Mouse (Mus musculus): ENCODE measurements around the gene Nhsl2.

Nhsl2 gene

DNA sequence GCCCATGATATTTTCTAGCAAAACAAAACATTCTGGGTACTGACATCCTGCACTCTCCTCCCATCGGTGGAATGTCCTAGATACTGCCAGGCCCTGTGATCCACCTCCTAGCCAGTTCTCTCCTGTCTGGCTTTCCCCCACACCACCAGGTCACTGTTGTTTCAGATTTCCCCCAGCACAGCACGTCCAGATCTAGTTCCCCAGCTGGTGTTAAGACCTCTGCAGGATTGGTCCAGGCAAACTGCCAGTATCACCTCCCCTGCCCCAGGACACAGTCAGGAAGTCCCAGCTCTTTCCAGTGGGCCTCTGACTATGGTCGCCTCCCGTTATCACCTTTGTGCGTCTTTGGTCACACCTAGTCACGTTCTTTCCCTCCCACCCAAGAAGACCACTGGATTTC is 134.5 kb downstream of the Nhsl2 start:
- no peak for DNase-seq (ENCODE audit: low read depth)

DNA sequence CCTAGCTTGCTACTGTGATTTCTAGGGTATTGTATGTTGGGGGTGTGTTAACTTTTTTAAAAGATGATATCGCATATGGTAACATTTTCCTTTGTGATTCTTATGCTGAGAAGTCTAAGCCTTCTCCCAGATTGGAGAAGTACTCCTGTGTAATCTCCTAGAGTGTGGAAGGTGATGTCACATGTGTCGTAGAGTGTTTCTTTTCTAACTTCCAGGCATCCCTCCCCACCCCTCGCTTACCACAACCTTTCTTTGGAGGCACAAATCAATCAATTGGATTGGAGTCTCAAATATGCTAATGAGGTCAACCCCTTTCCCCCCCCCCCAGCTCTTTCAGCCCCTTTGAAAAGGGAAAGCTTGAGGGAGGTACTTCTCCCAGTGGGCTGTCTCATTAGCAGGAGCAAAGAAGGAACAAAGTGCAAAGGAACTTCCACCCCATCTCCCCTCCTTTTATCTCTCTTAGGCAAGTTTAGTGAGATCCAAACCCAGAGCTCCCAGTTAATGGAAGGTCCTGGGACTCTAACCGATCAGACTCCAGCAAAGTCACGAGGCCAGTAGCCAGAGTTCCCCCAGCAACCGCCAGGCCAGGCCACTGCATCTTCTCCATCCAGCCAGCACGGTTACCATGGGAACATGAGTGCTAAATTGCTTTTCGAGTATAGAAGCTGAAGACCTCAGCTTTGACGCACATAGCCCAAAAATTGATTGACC is 137.6 kb downstream of the Nhsl2 start:
- no peak for DNase-seq (ENCODE audit: low read depth)

DNA sequence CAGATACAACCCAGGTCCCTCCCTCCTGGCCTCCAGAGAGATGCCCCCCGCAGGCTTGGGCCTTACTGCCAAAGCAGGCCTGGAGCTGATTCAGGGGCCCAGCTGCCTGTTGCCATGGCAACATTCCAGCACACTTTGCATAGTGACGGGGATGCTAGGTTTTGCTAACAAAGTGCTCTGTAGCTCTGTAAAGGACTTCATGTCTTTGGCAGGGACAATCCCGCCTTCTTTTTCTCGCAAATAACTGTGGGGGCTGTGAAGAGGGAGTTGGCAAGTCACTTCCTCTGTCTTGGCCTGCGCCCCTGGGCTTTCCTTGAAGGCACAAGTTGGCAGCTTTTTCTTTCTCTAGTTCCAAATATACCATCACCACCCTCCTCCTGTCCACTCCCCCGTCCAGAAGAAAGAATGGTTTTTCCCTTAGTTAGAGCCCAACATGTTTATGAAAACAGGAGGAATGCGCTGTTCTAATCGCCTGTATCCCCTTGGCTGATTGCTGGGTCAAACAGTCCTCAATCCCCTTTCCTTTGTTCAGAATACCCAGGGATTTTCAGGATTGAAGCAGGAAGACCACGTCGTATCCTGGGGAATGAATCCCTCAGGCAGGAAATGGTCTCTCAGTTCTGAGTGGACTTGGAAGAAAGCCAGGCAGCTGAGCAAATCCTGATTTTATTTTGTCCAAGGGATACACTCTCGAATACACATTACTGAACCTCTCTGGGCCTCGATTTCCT is 144.8 kb downstream of the Nhsl2 start:
- no peak for DNase-seq (ENCODE audit: low read depth)

DNA sequence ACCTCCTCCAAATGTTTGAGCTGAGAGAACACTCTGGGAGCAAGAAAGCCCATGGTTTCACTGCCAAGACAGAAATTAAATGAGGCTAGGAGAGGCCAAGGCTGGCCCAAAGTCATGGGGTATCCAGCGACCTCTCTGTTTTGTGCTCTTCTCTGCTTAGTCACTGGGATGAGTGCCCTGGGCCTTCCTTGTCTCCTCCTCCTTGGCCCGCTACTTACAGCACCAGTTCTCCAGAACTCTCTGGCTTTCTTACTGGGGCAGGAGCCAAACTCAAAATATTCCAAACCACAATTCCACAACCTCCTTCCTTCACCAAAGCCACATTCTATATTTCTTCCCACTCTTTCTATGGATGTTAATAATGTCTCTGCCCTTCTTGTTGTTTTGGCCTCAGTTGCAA is 147.5 kb downstream of the Nhsl2 start:
- DNase-seq (ENCODE audit: low read depth), result no peak

DNA sequence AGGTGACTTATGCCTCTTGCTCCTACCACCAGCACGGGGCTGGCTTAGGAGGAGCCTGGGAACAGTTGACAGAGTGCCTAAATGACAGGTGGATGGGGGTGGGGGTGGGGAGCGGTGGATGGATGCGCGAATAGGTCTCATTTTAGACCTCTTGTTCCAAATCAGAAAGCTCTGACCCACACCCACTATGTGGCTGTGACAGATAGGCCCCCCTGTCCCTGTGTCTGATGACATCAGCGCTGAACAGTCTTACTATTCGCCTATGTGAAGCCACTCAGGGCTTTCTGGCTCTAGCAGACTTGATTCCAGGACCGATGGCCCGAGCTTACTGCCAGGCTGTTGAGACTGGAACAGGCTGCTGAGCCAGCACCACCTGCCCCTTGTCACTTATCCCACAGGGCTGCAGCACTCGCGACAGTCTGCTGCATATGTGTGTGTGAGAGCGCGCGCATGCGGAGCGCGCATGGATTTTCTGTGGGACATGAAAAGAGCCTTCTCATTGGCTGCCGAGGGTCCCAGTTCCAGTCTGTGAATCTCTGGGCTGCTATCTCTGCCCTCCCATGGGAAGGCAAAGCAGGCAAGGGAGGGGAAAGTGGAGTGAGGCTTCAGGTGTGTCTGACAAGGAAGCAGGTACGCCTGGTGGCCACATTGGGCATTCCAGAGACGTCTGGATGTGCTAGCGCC is 154.6 kb downstream of the Nhsl2 start:
- no peak for DNase-seq (ENCODE audit: low read depth)

DNA sequence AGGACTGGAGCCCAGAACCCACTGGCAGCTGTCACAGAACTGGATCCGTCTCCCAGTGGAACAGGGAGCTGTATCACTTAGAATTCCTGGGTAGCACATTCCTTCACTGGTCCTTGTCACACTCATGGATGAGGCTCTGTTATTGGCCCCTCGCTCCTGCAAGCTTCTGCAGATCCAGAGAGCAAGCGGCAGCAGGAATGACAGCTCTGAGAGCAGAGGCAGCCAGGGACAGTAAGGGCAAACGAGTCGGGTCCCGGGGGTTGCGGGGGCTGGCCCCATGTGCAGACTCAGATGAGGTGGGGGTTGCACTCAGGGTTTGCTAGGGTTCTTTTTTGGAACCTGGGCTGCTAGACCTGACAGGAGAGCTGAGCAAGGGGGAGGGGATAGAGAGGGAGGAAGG is 155.2 kb downstream of the Nhsl2 start:
- no peak for DNase-seq (ENCODE audit: low read depth)

DNA sequence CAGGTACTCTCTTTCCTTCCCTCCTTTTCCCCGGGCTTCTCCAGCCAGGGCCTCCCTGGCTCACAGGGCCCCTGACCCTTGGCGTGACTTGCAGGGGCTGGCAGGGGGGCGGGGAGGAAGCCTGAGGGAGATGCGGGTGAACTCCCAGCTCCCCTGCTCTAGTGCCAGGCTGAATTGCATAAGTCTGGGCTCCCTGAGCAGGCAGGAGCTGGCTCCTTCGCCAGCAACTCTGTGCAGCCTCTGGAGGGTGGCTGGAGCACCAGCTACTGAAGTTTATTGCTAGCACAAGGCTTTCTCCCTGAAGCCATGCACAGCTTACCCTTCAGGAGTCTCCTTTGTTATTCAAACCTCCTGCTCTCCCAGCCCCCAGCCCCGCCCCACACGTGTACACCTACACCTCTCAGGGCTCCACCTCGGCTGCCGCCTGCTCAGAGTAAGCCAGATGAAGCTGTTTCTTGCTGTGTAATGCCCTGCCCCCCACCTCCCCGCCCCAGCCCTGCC is 156.0 kb downstream of the Nhsl2 start:
- no peak for DNase-seq (ENCODE audit: low read depth)

DNA sequence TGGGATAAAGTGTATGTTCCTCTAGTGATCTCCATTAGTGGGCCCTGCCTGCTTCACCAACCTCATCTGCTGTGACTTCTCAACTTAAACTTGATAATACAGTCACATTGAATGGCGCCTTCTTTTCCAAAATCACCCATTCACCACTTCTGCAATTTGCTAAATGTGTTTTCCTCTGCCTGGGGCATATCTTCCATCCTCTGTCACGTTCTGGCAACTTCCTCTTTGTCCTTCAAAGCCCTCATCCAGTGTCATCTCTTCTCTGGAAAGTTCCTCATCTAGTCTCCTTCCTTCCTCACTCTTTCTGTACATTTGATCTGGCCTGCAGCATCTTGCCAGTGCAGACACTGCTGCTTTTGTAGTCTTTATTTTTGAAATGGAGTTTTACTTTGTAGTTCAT is 158.8 kb downstream of the Nhsl2 start:
- DNase-seq (ENCODE audit: low read depth), result peak; percentile 32

DNA sequence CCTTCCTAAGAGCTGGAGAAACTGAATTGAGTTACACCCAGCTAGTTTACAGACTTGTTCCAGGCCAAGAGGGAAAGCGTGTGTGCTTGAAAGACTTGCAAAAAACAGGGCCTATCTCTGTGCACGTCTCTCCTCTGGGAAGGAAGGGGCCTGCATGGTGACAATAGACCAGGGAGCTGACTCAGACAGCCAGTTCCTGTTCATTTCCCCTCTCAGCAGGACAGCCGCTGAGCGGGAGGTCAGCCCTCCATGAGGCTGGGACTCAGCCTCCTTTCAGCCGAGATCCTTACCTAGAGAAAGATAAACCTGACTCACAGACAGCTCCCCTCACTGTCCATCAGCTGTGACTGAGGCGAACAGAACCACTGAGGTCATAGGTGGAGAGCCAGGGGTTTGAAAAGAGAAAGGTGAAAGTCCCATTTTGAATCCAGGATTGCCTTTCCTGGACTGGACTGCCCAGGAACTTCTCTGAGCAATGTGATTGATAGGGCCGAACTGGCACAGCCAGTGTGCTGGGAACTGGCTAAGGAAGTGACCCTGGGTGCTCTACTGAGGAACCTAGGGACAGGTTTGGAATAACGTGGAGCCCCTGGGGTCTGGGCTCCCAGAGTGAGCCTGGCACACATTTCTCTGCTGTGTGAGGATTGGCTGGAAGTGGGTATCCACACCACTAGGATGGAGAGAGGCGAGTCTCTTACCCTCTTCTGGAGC is 168.2 kb downstream of the Nhsl2 start:
- peak; percentile 75 for DNase-seq (ENCODE audit: low read depth)

DNA sequence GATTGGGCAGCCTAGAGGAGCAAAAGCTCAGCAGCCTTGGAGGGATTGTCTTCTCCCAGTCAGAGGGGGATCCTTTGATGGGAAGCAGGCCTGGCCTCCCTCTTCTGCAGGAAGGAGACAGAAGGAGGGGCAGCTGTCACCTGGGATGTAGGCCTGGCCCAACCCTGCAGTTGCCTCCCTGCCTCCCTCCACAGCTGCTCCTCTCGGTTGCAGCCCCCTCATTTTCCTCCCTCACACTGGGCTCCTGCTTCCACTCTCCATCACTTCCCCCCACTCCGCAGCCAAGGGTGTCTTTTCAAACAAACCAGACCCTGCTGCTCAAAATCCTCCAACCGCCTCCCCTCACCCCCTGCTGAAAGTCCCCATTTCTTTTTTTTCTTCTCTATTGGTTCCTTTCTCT is 169.7 kb downstream of the Nhsl2 start:
- no peak for DNase-seq (ENCODE audit: low read depth)

DNA sequence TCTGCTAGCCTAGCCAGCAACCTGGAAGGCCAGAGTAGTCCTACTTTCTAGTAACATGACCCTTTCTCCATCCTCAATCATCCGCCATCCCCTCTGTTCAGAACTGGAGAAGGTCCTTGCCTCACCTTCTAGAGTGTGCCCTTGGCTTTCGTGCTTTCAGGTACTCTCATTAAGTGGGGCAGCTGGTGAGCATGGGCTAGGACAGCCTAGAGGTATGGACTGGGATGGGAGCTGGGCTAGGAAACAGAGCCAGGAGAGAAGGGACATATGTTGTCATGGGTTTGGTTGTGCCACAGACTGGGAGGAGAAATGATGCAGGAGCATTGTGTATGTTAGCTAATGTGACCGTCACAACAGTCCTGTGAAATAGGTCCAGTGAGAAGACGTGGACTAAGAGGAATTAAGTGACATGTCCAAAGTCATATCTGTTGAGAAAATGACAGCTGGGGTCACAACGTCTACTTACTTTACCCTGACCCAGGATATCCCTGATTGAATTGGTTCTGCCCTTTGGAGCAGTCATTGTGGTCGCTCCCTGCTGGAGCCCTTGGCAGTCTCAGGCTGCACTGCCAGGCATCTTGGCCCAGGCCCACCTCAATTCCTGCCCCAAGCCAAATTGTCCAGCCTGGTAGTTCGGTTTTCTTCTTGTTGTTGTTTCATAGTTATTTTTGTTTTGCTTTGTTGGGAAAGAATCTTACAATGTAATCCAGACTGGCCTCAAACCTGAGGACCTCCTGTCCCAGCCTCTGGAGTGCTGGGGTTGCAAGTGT is 170.5 kb downstream of the Nhsl2 start:
- DNase-seq (ENCODE audit: low read depth), result no peak

DNA sequence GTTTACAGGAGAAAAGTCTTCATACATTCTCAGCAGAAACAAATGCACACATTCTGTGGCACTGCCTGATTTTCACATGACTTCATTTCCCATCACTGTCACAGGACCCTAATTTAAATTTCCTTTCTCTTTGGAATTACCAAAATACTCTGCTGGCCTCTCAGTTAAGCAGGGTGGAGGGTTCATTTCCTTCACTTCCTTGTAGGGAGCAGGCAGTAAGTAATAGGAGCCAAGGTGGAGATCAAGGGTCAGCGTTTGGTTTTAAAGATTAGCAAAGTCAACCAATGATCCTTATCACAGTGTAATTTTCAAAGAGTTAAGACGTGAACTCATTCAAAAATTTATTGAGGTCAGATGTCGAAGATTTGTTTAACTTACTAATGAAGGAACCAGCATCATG is 175.8 kb downstream of the Nhsl2 start:
- no peak for DNase-seq (ENCODE audit: low read depth)

DNA sequence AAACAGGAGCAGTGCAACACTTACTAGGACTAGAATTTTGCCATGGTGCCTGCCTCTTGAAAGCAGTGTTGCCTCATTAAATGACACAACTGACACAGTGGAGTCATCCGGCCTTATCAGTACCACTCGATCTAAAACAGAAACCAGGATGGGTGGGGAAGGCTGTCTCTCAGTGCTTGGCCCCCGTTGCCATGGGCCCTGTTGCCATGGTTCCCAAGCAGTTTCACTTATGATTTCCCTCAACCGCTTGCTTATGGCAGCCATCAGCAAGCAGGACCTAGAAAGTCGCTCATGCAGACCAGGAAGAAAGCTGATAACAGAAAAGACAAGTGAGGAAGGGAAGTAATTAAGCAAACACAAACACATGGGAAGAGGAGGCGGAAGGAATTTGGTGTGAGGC is 182.7 kb downstream of the Nhsl2 start:
- DNase-seq (ENCODE audit: low read depth), result peak; percentile 89

DNA sequence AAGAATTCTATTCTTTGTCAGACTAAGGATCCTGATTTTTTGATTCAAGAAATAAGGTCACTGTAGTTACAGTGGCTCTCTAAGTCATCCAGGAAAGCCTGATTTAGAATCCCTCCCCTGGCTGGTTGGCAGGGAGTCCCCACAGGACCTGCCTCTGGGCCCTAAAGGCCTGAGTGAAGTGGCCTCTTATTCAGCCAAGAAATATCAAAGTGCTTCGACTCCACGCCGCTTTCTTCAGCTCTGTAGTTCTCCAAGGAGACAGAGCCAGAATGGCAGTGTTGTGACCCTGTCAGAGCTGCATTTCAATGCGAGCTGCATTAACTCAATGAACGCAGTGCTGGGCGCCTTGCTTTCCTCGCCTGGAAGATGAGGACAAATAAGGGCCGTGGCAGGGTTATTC is 183.2 kb downstream of the Nhsl2 start:
- no peak for DNase-seq (ENCODE audit: low read depth)

DNA sequence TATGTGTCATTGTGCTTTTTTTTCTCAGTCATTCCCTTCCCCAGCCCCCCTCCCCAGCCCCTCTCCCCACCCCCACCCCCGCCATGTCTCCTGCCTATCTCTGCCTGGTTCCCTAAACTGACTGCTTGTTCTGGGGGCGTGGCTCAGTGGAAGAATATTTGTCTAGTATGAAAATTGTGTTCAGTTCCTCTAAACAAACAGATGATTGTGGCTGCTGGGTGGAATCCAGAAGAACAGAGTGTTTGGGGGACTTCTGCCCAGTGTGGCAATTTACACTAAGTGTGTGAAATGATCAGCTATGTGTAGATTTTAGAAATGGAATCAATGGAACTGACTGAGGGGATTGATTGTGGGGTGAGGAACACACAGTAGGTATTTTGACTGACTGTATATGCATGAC is 184.4 kb downstream of the Nhsl2 start:
- DNase-seq (ENCODE audit: low read depth), result no peak

DNA sequence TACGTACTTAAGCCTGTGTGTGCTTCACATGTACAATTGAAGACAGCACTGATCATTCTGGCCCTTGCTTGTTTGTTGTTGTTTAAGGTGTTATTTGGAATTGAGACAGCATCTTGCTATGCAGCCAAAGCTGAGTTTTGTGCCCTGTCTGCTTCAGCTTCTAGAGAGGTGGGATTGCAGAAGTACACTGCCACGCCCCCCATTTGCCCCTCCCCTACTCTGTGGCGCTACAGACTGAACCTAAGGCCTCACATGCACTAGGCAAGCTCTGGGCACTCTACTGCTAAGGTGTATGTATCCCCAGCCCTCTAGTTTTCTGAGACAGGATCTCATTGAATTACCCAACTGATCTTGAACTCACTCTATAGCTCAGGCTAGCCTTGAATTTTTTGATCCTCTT is 186.5 kb downstream of the Nhsl2 start:
- DNase-seq (ENCODE audit: low read depth), result no peak

DNA sequence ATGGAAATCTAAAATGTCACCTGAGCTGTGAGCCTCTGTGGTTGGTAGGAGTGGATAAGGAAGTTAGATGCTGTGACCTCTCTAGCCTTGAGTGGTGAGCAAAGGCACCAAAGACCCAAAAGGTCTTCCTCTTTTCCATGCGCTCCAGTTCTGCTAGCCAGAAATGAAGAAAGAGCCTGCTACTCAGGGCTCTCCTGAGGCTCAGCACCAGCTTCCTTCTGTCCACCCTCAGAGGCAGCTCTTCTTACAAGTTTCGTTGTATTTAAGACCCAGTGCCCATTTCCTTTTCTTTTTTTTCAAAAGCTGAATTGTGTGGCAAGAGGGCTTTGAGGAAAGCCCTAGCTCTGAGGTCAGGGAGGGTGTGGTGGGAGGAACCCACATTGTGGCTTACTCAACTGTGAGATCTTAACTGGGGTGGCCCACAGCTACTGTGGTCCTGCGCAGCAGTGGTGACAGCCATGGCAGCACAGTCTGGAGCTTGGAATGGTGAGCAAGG is 187.7 kb downstream of the Nhsl2 start:
- peak; percentile 93 for DNase-seq (ENCODE audit: low read depth)

DNA sequence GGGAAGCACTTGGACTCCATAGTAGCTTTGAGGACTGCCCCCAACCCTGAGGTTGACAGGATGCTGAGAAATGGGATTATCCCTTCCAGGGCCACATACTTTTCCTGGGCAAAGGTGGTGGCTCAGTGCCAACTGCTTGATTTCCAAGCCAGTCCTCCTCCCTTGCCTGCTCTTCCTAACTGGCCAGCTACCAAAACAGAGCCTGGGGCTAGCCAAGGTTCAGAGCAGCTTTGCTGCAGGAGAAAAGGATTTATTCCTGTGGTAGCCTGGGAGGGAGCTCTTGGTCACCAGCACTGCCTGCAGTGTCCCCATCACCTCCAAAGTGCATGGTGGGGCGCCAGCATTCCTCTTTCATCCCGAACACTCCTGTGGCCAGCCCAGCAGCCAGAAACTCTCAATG is 188.3 kb downstream of the Nhsl2 start:
- no peak for DNase-seq (ENCODE audit: low read depth)

DNA sequence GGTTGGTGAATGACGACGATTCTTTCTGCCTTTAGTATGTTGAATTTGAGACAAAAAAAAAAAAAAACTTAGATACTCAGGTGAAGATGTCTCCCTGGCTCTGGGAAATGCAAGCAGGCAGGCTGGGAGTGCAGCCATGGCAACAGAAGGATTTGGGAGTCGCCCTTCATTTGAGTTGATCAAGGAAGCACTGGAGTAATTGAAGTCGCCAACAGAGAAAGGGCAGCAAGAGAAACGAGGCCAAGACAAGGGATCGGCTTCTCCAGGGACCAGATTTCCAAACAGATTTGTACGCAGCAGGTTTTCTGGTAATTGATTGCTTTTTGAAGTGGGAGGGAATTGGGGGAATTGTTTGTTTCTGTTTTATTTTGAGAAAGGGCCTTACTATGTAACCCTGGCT is 192.4 kb downstream of the Nhsl2 start:
- DNase-seq (ENCODE audit: low read depth), result no peak

DNA sequence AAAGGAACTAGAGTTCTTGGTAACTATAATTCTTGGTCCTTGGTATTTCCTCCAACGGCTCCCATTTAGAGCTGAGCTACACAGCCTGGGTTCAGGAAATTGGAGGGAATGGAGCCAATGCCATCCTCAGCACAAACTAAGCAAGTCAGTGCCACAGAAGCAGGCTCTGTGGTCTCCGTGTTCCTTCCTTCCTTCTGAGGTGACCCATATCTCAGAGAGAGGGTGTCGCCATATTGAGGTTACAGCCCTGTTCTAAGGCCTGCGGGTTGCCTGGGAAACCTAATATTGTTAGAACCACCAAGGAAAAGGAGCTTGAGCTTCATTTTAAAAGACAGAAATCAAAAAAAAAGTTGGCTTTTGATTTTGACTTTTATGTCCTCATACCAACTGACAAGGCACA is 193.2 kb downstream of the Nhsl2 start:
- peak; percentile 88 for DNase-seq (ENCODE audit: low read depth)

DNA sequence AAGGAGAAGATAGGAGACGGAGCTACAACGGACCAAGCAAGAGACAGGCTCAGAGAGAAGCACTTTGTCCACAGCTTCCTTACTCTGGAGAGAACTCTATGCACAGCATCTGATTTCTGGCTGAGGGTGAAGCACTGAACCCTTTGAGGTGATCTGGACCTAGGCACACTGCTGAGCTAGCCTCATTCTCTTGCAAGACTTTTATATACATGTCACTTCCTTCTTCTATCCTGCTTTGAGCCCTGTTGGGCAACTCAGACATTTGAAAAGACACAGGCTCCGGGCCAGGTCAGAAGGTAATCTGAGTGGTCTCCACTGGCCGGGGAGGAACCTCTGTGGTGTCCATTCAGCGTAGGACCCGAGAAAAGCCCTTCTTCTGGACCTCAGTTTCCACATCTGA is 201.4 kb downstream of the Nhsl2 start:
- DNase-seq (ENCODE audit: low read depth), result peak; percentile 33

DNA sequence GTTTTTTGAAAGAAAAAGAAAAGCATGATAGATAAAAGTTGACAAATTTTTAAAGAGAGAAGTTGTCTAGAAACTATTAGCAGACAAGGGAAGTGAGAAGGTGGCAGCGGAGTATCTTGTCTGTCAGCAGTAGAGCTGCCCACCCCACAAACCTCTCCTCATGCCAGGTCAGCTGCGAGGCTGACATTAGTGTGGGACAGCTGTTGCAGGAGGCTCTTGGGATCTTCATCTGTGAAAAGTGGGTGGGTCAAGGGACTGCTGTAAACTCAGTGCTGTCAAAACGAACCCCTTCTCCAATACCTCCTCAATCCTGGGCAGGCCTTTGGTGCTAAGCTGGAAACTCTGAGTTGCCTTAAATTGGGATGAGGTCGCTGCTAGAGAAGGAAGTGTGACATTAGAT is 202.0 kb downstream of the Nhsl2 start:
- DNase-seq (ENCODE audit: low read depth), result no peak
